Mouse (Mus musculus): ENCODE measurements at regions not wholly inside any gene's neighbourhood (a gene's known extent, or its start where the extent isn't known, plus 50 kb on each side); places are given as distances from the start of the nearest gene placed in this dataset.
"Not testable (repeated sequence)": the region's sequence is repeated elsewhere in the genome, so short reads cannot be mapped to it uniquely, and the experiment has no call there.

DNA sequence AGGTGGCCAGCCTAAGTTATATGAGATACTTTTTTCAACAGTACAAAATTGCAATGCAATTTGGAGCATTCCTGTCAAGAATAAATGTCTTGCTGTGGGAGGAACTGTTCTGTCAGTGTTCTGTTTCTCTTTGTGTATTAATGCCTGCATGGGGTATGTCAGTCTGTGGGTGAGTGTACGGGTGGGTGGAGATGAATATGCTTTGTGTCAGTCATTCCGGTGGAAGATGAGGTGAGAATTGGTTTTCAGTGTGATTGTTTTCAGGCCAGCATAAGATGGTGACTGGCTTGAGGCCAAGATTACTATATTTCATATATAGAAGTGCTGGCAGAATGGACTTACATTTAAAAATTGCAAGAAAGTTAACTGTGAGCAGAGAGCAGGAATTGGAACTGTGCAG is 184.0 kb downstream of the Frk start:
- Histone ChIP-seq H3K4me3 (ENCODE audit: low read depth, low read length) (no peak overlapping the region), H3K9me3 (ENCODE audit: control insufficient read depth, low read length) (no peaks in the 10 kb centered on the region), H3K9ac (ENCODE audit: low read length) (no peak overlapping the region), H3K27me3 (ENCODE audit: control insufficient read depth, insufficient read depth, low read length) (no peaks in the 10 kb centered on the region), H3K4me1 (ENCODE audit: control insufficient read depth, insufficient read depth, low read length) (no peaks in the 10 kb centered on the region), H3K27ac (ENCODE audit: low read depth, low read length) (no peak overlapping the region), H3K36me3 (ENCODE audit: control insufficient read depth, insufficient read depth, low read length) (no peaks in the 10 kb centered on the region), H3K4me2 (no peak overlapping the region)
- ATAC-seq (ENCODE audit: low FRiP score) (no peak), DNase-seq (ENCODE audit: low spot score, missing footprints) (no peak)
- 85% methylated on average over 2 of the region's 2 CpGs for WGBS

DNA sequence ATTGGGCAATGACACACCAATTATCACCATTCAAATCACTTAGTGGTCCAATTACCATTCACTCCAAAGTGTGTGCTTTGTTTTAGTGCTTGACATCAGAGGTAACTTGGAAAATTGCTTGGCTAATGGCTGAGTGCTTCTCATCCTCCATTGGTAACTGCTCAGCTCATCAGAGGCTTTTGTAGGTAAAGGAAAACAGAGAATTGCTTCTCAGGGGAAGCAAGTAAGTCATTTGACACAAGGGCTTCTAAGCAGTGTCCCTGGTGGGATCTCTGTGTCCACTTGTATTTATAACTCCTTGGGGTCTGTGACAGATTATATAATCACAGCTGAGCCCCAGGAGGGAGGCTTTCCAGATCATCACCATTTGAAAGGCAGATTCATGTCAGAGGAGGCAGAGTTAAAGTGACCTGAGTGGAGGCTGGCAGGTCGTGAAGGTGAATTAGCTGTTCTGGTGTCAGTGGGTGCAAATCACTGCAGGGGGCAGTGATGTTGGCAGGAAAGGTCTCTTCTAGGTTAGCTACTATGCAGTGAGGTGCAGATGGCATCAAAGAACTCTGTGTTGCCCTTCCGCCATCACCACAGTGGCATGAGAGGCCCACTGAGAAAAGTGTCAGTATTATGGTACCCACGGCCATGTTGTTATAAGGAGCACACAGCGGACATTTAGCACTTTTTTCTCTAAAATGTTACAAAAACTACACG is 184.7 kb downstream of the Frk start:
- Histone ChIP-seq H3K4me3 (ENCODE audit: low read depth, low read length) (no peak overlapping the region), H3K27ac (ENCODE audit: low read depth, low read length) (no peak overlapping the region), H3K36me3 (ENCODE audit: control insufficient read depth, insufficient read depth, low read length) (no peaks in the 10 kb centered on the region), H3K27me3 (ENCODE audit: control insufficient read depth, insufficient read depth, low read length) (no peaks in the 10 kb centered on the region), H3K4me2 (no peak overlapping the region), H3K9me3 (ENCODE audit: control insufficient read depth, low read length) (no peaks in the 10 kb centered on the region), H3K4me1 (ENCODE audit: control insufficient read depth, insufficient read depth, low read length) (no peaks in the 10 kb centered on the region), H3K9ac (ENCODE audit: low read length) (no peak overlapping the region)
- 71% methylated on average over 5 of the region's 5 CpGs for WGBS
- no peak for DNase-seq (ENCODE audit: low spot score, missing footprints)
- ATAC-seq (ENCODE audit: low FRiP score) = 0 out of 2 replicates have a peak, but pooled peaks have one; percentile 24

DNA sequence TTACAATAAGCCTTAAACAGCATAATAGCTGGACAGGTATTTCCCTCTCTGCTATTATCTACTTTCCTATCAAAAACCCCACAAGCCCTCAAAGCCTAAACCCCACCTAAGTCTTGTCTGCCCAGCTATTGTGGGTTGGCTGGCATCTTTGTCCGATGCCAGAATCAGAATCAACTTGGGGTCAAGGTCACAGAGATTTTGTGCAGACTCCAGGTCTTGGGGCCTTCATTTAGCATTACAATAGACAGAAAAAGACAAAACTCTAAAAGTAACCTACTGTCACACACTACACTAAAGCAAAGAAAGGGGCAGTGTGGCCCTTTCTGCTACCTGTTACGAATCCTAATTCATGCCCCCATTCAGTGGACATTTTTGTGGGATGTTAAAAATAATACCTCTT is 188.6 kb downstream of the Frk start:
- Histone ChIP-seq H3K27ac (ENCODE audit: low read depth, low read length) (no peak overlapping the region), H3K36me3 (ENCODE audit: control insufficient read depth, insufficient read depth, low read length) (no peaks in the 10 kb centered on the region), H3K9ac (ENCODE audit: low read length) (no peak overlapping the region), H3K4me1 (ENCODE audit: control insufficient read depth, insufficient read depth, low read length) (no peaks in the 10 kb centered on the region), H3K4me2 (no peak overlapping the region), H3K4me3 (ENCODE audit: low read depth, low read length) (no peak overlapping the region), H3K9me3 (ENCODE audit: control insufficient read depth, low read length) (no peaks in the 10 kb centered on the region), H3K27me3 (ENCODE audit: control insufficient read depth, insufficient read depth, low read length) (no peaks in the 10 kb centered on the region)
- WGBS = 83% methylated on average over 2 of the region's 2 CpGs
- ATAC-seq (ENCODE audit: low FRiP score) (no peak), DNase-seq (ENCODE audit: low spot score, missing footprints) (no peak)

DNA sequence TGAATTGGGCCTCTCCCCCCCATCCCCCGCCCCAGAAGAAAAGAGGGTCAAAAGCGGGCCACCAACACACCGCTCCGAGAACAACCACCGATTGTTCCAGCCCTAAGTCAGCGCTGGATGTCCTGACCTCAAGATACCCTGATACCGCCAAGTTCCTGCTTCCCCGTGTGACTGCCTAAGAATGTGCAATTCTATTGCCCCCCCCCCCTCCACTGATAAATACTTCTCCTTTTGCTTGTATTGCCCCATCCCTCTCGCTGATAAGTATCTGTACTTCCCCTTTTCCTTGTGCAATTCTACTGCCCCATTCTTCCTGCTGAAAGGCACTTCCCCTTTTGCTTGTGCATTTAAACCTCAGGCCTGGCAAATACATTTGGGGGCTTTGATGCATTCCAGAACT is 216.2 kb downstream of the Frk start:
- not testable (repeated sequence) for H3K36me3 ChIP-seq (ENCODE audit: control insufficient read depth, insufficient read depth, low read length); ATAC-seq (ENCODE audit: low FRiP score); H3K4me2 ChIP-seq; DNase-seq (ENCODE audit: low spot score, missing footprints); H3K9ac ChIP-seq (ENCODE audit: low read length); H3K4me3 ChIP-seq (ENCODE audit: low read depth, low read length); H3K27ac ChIP-seq (ENCODE audit: low read depth, low read length); H3K4me1 ChIP-seq (ENCODE audit: control insufficient read depth, insufficient read depth, low read length); H3K27me3 ChIP-seq (ENCODE audit: control insufficient read depth, insufficient read depth, low read length); H3K9me3 ChIP-seq (ENCODE audit: control insufficient read depth, low read length)
- 90% methylated on average over 9 of the region's 9 CpGs for WGBS

DNA sequence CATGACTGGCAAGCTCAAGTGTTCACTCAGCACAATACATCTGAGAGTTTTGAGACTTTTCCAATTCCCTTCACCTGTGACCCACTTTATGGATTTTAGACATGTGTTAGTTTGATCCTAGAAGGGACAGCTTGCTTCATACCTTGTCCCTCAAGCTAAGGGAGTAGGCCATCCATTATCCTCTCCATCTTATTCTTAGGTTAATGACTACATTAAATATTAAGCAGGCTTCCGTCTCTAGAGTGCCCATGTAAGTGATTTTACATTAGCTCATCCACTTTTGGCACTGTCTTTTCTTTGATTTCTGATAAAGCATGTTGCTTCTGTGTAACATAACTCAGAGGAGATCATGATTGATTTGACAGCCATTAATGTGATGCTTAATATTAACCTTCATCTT is 218.8 kb downstream of the Frk start:
- no peak for ATAC-seq (ENCODE audit: low FRiP score)
- H3K27me3 ChIP-seq (ENCODE audit: control insufficient read depth, insufficient read depth, low read length) = no peaks in the 10 kb centered on the region
- WGBS = 89% methylated on average over 1 of the region's 1 CpGs
- no peak overlapping the region for H3K4me3 ChIP-seq (ENCODE audit: low read depth, low read length)
- no peak overlapping the region for H3K9ac ChIP-seq (ENCODE audit: low read length)
- H3K4me2 ChIP-seq = no peak overlapping the region
- H3K36me3 ChIP-seq (ENCODE audit: control insufficient read depth, insufficient read depth, low read length) = no peaks in the 10 kb centered on the region
- no peaks in the 10 kb centered on the region for H3K9me3 ChIP-seq (ENCODE audit: control insufficient read depth, low read length)
- H3K4me1 ChIP-seq (ENCODE audit: control insufficient read depth, insufficient read depth, low read length) = no peaks in the 10 kb centered on the region
- no peak for DNase-seq (ENCODE audit: low spot score, missing footprints)
- H3K27ac ChIP-seq (ENCODE audit: low read depth, low read length) = no peak overlapping the region

DNA sequence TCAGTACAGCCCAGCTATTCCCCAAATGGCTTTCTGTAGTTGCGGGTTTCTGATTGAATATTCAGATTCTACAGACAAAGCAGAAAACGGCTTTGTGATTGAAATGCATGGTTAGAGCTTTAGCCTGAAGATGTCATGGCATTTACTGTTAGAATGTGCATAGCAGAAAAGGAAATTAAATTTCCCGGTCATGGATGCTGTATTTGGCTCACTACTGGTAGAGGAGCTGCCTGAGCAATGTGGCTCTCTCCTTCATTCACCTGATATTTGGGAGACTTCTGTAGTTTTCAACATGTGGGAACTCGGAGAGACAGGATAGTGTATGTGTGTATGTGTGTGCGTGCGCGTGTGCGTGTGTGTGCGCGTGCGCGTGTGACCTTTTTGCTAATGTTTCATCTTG is 222.2 kb downstream of the Frk start:
- H3K4me3 ChIP-seq (ENCODE audit: low read depth, low read length) = no peak overlapping the region
- H3K36me3 ChIP-seq (ENCODE audit: control insufficient read depth, insufficient read depth, low read length) = no peaks in the 10 kb centered on the region
- H3K4me2 ChIP-seq = no peak overlapping the region
- H3K9me3 ChIP-seq (ENCODE audit: control insufficient read depth, low read length) = no peaks in the 10 kb centered on the region
- H3K9ac ChIP-seq (ENCODE audit: low read length) = no peak overlapping the region
- H3K4me1 ChIP-seq (ENCODE audit: control insufficient read depth, insufficient read depth, low read length) = no peaks in the 10 kb centered on the region
- ATAC-seq (ENCODE audit: low FRiP score) (0 out of 2 replicates have a peak, but pooled peaks have one; percentile 19), DNase-seq (ENCODE audit: low spot score, missing footprints) (no peak)
- 92% methylated on average over 12 of the region's 12 CpGs for whole genome bisulfite sequencing
- H3K27ac ChIP-seq (ENCODE audit: low read depth, low read length) = no peak overlapping the region
- H3K27me3 ChIP-seq (ENCODE audit: control insufficient read depth, insufficient read depth, low read length) = no peaks in the 10 kb centered on the region

DNA sequence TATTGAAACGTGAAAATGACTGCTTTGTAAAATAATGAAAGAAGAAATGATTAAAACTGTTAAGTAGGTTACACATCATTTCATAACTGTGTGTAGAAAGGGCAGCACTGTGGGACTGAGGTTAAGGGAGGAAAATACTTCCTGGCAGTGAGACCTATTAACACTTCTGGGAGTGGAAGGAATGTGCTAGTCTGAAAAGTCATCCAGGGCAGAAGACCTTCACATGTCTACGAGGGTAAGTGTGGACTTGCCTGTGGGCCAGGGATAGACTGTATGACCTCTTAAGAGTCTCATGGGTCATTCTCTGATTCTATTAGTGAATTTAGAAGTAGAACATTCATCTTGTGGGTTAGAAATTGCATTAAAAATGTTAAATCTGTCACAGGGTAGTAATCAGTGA is 248.1 kb downstream of the Frk start:
- 87% methylated on average over 2 of the region's 2 CpGs for WGBS
- H3K9me3 ChIP-seq (ENCODE audit: control insufficient read depth, low read length) = no peaks in the 10 kb centered on the region
- no peaks in the 10 kb centered on the region for H3K4me1 ChIP-seq (ENCODE audit: control insufficient read depth, insufficient read depth, low read length)
- ATAC-seq (ENCODE audit: low FRiP score) (no peak), DNase-seq (ENCODE audit: low spot score, missing footprints) (no peak)
- no peak overlapping the region for H3K4me2 ChIP-seq
- H3K27me3 ChIP-seq (ENCODE audit: control insufficient read depth, insufficient read depth, low read length) = no peaks in the 10 kb centered on the region
- no peaks in the 10 kb centered on the region for H3K36me3 ChIP-seq (ENCODE audit: control insufficient read depth, insufficient read depth, low read length)
- no peak overlapping the region for H3K9ac ChIP-seq (ENCODE audit: low read length)
- H3K4me3 ChIP-seq (ENCODE audit: low read depth, low read length) = no peak overlapping the region
- H3K27ac ChIP-seq (ENCODE audit: low read depth, low read length) = no peak overlapping the region

DNA sequence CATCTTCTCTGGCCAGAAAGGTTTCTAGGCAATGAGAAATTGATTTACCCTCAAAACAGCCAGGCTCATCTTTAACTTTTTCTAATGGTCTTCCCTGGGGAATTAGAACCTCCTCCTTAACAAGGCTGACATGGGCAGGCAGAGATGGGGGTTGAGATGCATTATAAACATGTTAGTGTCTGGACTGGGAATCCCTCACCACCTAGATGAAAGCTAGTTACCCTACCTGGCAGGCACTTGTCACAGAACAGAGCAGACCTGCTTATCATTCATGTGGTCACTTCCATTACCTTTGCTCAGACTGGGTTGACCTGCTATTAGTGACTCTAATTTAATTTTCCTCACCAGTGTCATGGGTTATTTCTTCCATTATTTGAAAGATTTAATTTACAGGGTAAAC is 279.2 kb downstream of the Frk start:
- H3K4me1 ChIP-seq (ENCODE audit: control insufficient read depth, insufficient read depth, low read length) = no peaks in the 10 kb centered on the region
- H3K9ac ChIP-seq (ENCODE audit: low read length) = no peak overlapping the region
- H3K9me3 ChIP-seq (ENCODE audit: control insufficient read depth, low read length) = no peaks in the 10 kb centered on the region
- no peak for DNase-seq (ENCODE audit: low spot score, missing footprints)
- no peak overlapping the region for H3K4me3 ChIP-seq (ENCODE audit: low read depth, low read length)
- no peak overlapping the region for H3K4me2 ChIP-seq
- H3K27me3 ChIP-seq (ENCODE audit: control insufficient read depth, insufficient read depth, low read length) = no peaks in the 10 kb centered on the region
- ATAC-seq (ENCODE audit: low FRiP score) = no peak
- no peaks in the 10 kb centered on the region for H3K36me3 ChIP-seq (ENCODE audit: control insufficient read depth, insufficient read depth, low read length)
- no peak overlapping the region for H3K27ac ChIP-seq (ENCODE audit: low read depth, low read length)

DNA sequence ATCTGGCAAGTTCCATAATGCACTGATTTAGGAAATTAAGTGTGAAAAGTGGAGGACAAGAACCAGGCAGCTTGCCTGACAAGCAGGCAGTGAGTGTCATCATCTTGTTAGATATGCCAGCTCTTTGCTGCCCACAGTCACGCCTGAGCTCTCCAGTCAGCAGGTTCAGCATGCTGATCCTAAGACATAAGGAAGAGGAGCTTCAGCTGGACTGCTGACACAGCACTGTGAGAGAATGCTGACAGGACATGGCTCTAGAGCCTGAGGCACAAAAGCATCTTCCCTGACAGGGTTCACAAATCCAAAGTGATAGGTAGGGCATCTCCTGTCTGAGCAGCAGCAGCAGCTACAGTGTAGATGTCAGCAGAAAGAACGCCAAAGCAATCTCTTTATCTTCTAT is 308.9 kb downstream of the Frk start:
- DNase-seq (ENCODE audit: low spot score, missing footprints) (no peak), ATAC-seq (ENCODE audit: low FRiP score) (peak; percentile 54; the same call in 1 of the 2 replicates)
- H3K4me2 ChIP-seq = no peak overlapping the region
- no peak overlapping the region for H3K9ac ChIP-seq (ENCODE audit: low read length)
- H3K4me1 ChIP-seq (ENCODE audit: control insufficient read depth, insufficient read depth, low read length) = no peaks in the 10 kb centered on the region
- H3K4me3 ChIP-seq (ENCODE audit: low read depth, low read length) = no peak overlapping the region
- no peaks in the 10 kb centered on the region for H3K9me3 ChIP-seq (ENCODE audit: control insufficient read depth, low read length)
- H3K36me3 ChIP-seq (ENCODE audit: control insufficient read depth, insufficient read depth, low read length) = no peaks in the 10 kb centered on the region
- whole genome bisulfite sequencing = 46% methylated on average over 2 of the region's 2 CpGs
- H3K27ac ChIP-seq (ENCODE audit: low read depth, low read length) = no peak overlapping the region
- H3K27me3 ChIP-seq (ENCODE audit: control insufficient read depth, insufficient read depth, low read length) = no peaks in the 10 kb centered on the region
